Mouse (Mus musculus): ENCODE results near the gene Tfb1m. TPM values are rescaled to one million over a fixed set of nuclear protein-coding genes. Genes with fewer than 3 reads are reported as not detected.

Gene Tfb1m
- polyA plus RNA-seq, 1 experiment from 2014 or later, result 13.6 TPM

- H3K9ac ChIP-seq, result no peak overlapping the region
- no peak for TF ChIP-seq CTCF (IDR thresholded peaks at IDR 0.05; ENCODE audit: low read depth)
- no peaks in the 10 kb centered on the region for H3K4me1 ChIP-seq (ENCODE audit: insufficient read depth)
- no peak overlapping the region for H3K4me2 ChIP-seq
- no peaks in the 10 kb centered on the region for H3K36me3 ChIP-seq (ENCODE audit: insufficient read depth)
- DNase-seq, result no peak
- no peak overlapping the region for H3K27ac ChIP-seq (ENCODE audit: low read depth)
- no peak overlapping the region for H3K4me3 ChIP-seq (ENCODE audit: low read depth, low read length)
- ATAC-seq (ENCODE audit: insufficient read depth), result no peak
- 90% methylated on average over 3 of the region's 3 CpGs for WGBS
- H3K27me3 ChIP-seq (ENCODE audit: insufficient read depth, low read length), result no peaks in the 10 kb centered on the region
- no peaks in the 10 kb centered on the region for H3K9me3 ChIP-seq (ENCODE audit: low read depth, low read length)
These were observed 59.0 kb downstream of the Tfb1m start for GRCm38 (mm10) chr17:3498580-3498979.

GRCm38 (mm10) chr17:3498086-3498485 is 59.5 kb downstream of the Tfb1m start:
- Histone ChIP-seq H3K9ac (no peak overlapping the region), H3K4me2 (no peak overlapping the region), H3K36me3 (ENCODE audit: insufficient read depth) (no peaks in the 10 kb centered on the region), H3K4me1 (ENCODE audit: insufficient read depth) (no peaks in the 10 kb centered on the region), H3K4me3 (ENCODE audit: low read depth, low read length) (no peak overlapping the region), H3K27ac (ENCODE audit: low read depth) (no peak overlapping the region), H3K27me3 (ENCODE audit: insufficient read depth, low read length) (no peaks in the 10 kb centered on the region), H3K9me3 (ENCODE audit: low read depth, low read length) (no peaks in the 10 kb centered on the region)
- ATAC-seq (ENCODE audit: insufficient read depth), result no peak
- peak; percentile 61 for TF ChIP-seq CTCF (IDR thresholded peaks at IDR 0.05; ENCODE audit: low read depth)
- 27% methylated on average over 3 of the region's 3 CpGs for WGBS
- DNase-seq, result peak; percentile 78

GRCm38 (mm10) chr17:3496080-3496479 is 61.5 kb downstream of the Tfb1m start:
- DNase-seq, result no peak
- no peak for ATAC-seq (ENCODE audit: insufficient read depth)
- H3K9ac ChIP-seq, result no peak overlapping the region
- H3K4me3 ChIP-seq (ENCODE audit: low read depth, low read length), result no peak overlapping the region
- no peak for TF ChIP-seq CTCF (IDR thresholded peaks at IDR 0.05; ENCODE audit: low read depth)
- 81% methylated on average over 3 of the region's 3 CpGs for WGBS
- no peak overlapping the region for H3K4me2 ChIP-seq
- no peaks in the 10 kb centered on the region for H3K36me3 ChIP-seq (ENCODE audit: insufficient read depth)
- no peaks in the 10 kb centered on the region for H3K9me3 ChIP-seq (ENCODE audit: low read depth, low read length)
- H3K4me1 ChIP-seq (ENCODE audit: insufficient read depth), result no peaks in the 10 kb centered on the region
- H3K27ac ChIP-seq (ENCODE audit: low read depth), result no peak overlapping the region
- no peaks in the 10 kb centered on the region for H3K27me3 ChIP-seq (ENCODE audit: insufficient read depth, low read length)

GRCm38 (mm10) chr17:3495576-3495975 is 62.0 kb downstream of the Tfb1m start:
- Histone ChIP-seq H3K36me3 (ENCODE audit: insufficient read depth) (no peaks in the 10 kb centered on the region), H3K27ac (ENCODE audit: low read depth) (no peak overlapping the region), H3K4me2 (no peak overlapping the region), H3K4me1 (ENCODE audit: insufficient read depth) (no peaks in the 10 kb centered on the region), H3K27me3 (ENCODE audit: insufficient read depth, low read length) (no peaks in the 10 kb centered on the region), H3K4me3 (ENCODE audit: low read depth, low read length) (no peak overlapping the region), H3K9ac (no peak overlapping the region), H3K9me3 (ENCODE audit: low read depth, low read length) (no peaks in the 10 kb centered on the region)
- ATAC-seq (ENCODE audit: insufficient read depth), result no peak
- WGBS, result 30% methylated on average over 2 of the region's 2 CpGs
- TF ChIP-seq CTCF (IDR thresholded peaks at IDR 0.05; ENCODE audit: low read depth), result no peak
- DNase-seq, result no peak

GRCm38 (mm10) chr17:3491667-3492066 is 65.9 kb downstream of the Tfb1m start:
- Histone ChIP-seq H3K9me3 (ENCODE audit: low read depth, low read length) (no peaks in the 10 kb centered on the region), H3K4me2 (no peak overlapping the region), H3K27ac (ENCODE audit: low read depth) (no peak overlapping the region), H3K4me1 (ENCODE audit: insufficient read depth) (no peaks in the 10 kb centered on the region), H3K9ac (no peak overlapping the region), H3K27me3 (ENCODE audit: insufficient read depth, low read length) (no peaks in the 10 kb centered on the region), H3K36me3 (ENCODE audit: insufficient read depth) (no peaks in the 10 kb centered on the region), H3K4me3 (ENCODE audit: low read depth, low read length) (no peak overlapping the region)
- 61% methylated on average over 6 of the region's 6 CpGs for WGBS
- TF ChIP-seq CTCF (IDR thresholded peaks at IDR 0.05; ENCODE audit: low read depth), result no peak
- ATAC-seq (ENCODE audit: insufficient read depth) (no peak), DNase-seq (no peak)

- no peaks in the 10 kb centered on the region for H3K36me3 ChIP-seq (ENCODE audit: insufficient read depth)
- H3K4me2 ChIP-seq, result no peak overlapping the region
- H3K9ac ChIP-seq, result no peak overlapping the region
- ATAC-seq (ENCODE audit: insufficient read depth), result no peak
- no peak for DNase-seq
- no peaks in the 10 kb centered on the region for H3K4me1 ChIP-seq (ENCODE audit: insufficient read depth)
- TF ChIP-seq CTCF (IDR thresholded peaks at IDR 0.05; ENCODE audit: low read depth), result no peak
- H3K27ac ChIP-seq (ENCODE audit: low read depth), result no peak overlapping the region
- no peaks in the 10 kb centered on the region for H3K27me3 ChIP-seq (ENCODE audit: insufficient read depth, low read length)
- no peaks in the 10 kb centered on the region for H3K9me3 ChIP-seq (ENCODE audit: low read depth, low read length)
- 55% methylated on average over 5 of the region's 5 CpGs for WGBS
- H3K4me3 ChIP-seq (ENCODE audit: low read depth, low read length), result no peak overlapping the region
These were observed 66.5 kb downstream of the Tfb1m start for GRCm38 (mm10) chr17:3491065-3491464.

GRCm38 (mm10) chr17:3490216-3490895 is 67.2 kb downstream of the Tfb1m start:
- Histone ChIP-seq H3K27me3 (ENCODE audit: insufficient read depth, low read length) (no peaks in the 10 kb centered on the region), H3K36me3 (ENCODE audit: insufficient read depth) (no peaks in the 10 kb centered on the region), H3K4me3 (ENCODE audit: low read depth, low read length) (no peak overlapping the region), H3K9me3 (ENCODE audit: low read depth, low read length) (no peaks in the 10 kb centered on the region), H3K9ac (no peak overlapping the region), H3K27ac (ENCODE audit: low read depth) (no peak overlapping the region), H3K4me1 (ENCODE audit: insufficient read depth) (no peaks in the 10 kb centered on the region), H3K4me2 (no peak overlapping the region)
- 83% methylated on average over 11 of the region's 11 CpGs for WGBS
- no peak for DNase-seq
- no peak for TF ChIP-seq CTCF (IDR thresholded peaks at IDR 0.05; ENCODE audit: low read depth)
- ATAC-seq (ENCODE audit: insufficient read depth), result no peak

Measured in lung, embryonic 14.5 days (tissue).